ENCODE assay signal across 20 mouse cellular contexts in genomic region chr3:81666262-81666661, GRCm38 (mm10).
DNase-seq lines count a peak whose midpoint lies in the region; ATAC-seq and TF ChIP-seq lines count a peak whose summit lies in the region.
"Had no signal": no experiment of that assay in that cellular context is flagged by ENCODE, and none has a peak within 500 bp of the region (broad histone marks: within the 10 kb centered on the region; RNA-seq: fewer than 3 reads in every experiment).

No protein-coding gene starts in this region.

- H3K9ac ChIP-seq in hindbrain, postnatal 0 days (replicated peaks; ENCODE audit: low read length): no peak overlapping the region
- H3K9ac ChIP-seq: embryonic facial prominence, embryonic 12.5 days; neural tube, embryonic 12.5 days; stomach, embryonic 15.5 days had no signal

- peaks cover 11% of the 10 kb centered on the region for H3K4me1 ChIP-seq in hindbrain, embryonic 10.5 days (replicated peaks)
- H3K4me1 ChIP-seq in hindbrain, postnatal 0 days (ENCODE audit: insufficient read depth, low read length): no peaks in the 10 kb centered on the region
- H3K4me1 ChIP-seq: embryonic facial prominence, embryonic 12.5 days; heart, embryonic 10.5 days; megakaryocyte, embryonic 14.5 days; neural tube, embryonic 12.5 days; stomach, embryonic 15.5 days had no signal

- no peak overlapping the region for H3K4me3 ChIP-seq in hindbrain, embryonic 10.5 days
- no peak overlapping the region for H3K4me3 ChIP-seq in hindbrain, postnatal 0 days (ENCODE audit: low read length)
- H3K4me3 ChIP-seq: embryonic facial prominence, embryonic 12.5 days; heart, embryonic 10.5 days; megakaryocyte, embryonic 14.5 days; neural tube, embryonic 12.5 days; stomach, embryonic 15.5 days had no signal

- H3K27me3 ChIP-seq in hindbrain, embryonic 10.5 days (ENCODE audit: insufficient read depth, poor library complexity, severe bottlenecking): no peaks in the 10 kb centered on the region
- H3K27me3 ChIP-seq in hindbrain, postnatal 0 days (ENCODE audit: insufficient read depth, low read length): no peaks in the 10 kb centered on the region
- H3K27me3 ChIP-seq: embryonic facial prominence, embryonic 12.5 days; megakaryocyte, embryonic 14.5 days; neural tube, embryonic 12.5 days; stomach, embryonic 15.5 days had no signal

- TF ChIP-seq CTCF in hindbrain, postnatal 0 days (IDR thresholded peaks at IDR 0.05; ENCODE audit: low read depth): no peak

- H3K4me2 ChIP-seq in hindbrain, postnatal 0 days (ENCODE audit: low read depth, low read length): no peak overlapping the region
- H3K4me2 ChIP-seq: embryonic facial prominence, embryonic 12.5 days; liver, embryonic 11.5 days; neural tube, embryonic 12.5 days; stomach, embryonic 15.5 days had no signal

- 72% methylated on average over 2 of the region's 2 CpGs for WGBS in hindbrain, embryonic 10.5 days
- 29% methylated on average over 2 of the region's 2 CpGs for WGBS in hindbrain, postnatal 0 days

- peak; percentile 4 for DNase-seq in cerebellum, postnatal 14 days
- DNase-seq in cerebellum, postnatal 4 days (ENCODE audit: low spot score in 2 of 2): no peak
- peak; percentile 3 for DNase-seq in hindbrain, embryonic 10.5 days (ENCODE audit: low spot score)
- no peak for DNase-seq in hindbrain, postnatal 0 days (ENCODE audit: low spot score)
- DNase-seq in 416B (ENCODE audit: low read depth): peak; percentile 13
- peak; percentile 16 for DNase-seq in forelimb bud, embryonic 11.5 days (ENCODE audit: low read depth, low spot score)
- DNase-seq: adrenal gland, postnatal 36 days; B cell, adult 2 months; cerebellum, adult 9-11 months; gastrocnemius, postnatal 10 days; lung, adult 2 months; right cerebral cortex, postnatal 14 days; thymus, postnatal 14 days had no signal

- H3K9me3 ChIP-seq in hindbrain, embryonic 10.5 days: no peaks in the 10 kb centered on the region
- H3K9me3 ChIP-seq in hindbrain, postnatal 0 days (ENCODE audit: low read length): no peaks in the 10 kb centered on the region
- H3K9me3 ChIP-seq: embryonic facial prominence, embryonic 12.5 days; heart, embryonic 10.5 days; megakaryocyte, embryonic 14.5 days; neural tube, embryonic 12.5 days; stomach, embryonic 15.5 days had no signal

- no peak overlapping the region for H3K27ac ChIP-seq in hindbrain, embryonic 10.5 days
- H3K27ac ChIP-seq in hindbrain, postnatal 0 days: no peak overlapping the region
- H3K27ac ChIP-seq: embryonic facial prominence, embryonic 12.5 days; heart, embryonic 10.5 days; neural tube, embryonic 12.5 days; stomach, embryonic 15.5 days had no signal

- H3K36me3 ChIP-seq in hindbrain, embryonic 10.5 days: no peaks in the 10 kb centered on the region
- no peaks in the 10 kb centered on the region for H3K36me3 ChIP-seq in hindbrain, postnatal 0 days (ENCODE audit: insufficient read depth, low read length)
- H3K36me3 ChIP-seq: embryonic facial prominence, embryonic 12.5 days; heart, embryonic 10.5 days; neural tube, embryonic 12.5 days; stomach, embryonic 15.5 days had no signal

- ATAC-seq in hindbrain, postnatal 0 days: no peak
- ATAC-seq in CD4-positive, CD25-positive, alpha-beta regulatory T cell, adult 4 months: no peak

Comparison
In these comparisons a context has a peak if more than half of its experiments do, and no peak if none do; other contexts are left out.
1. DNase-seq: peak in cerebellum, postnatal 14 days (2 of 2), hindbrain, embryonic 10.5 days (single experiment), 416B (single experiment) and forelimb bud, embryonic 11.5 days (single experiment); none in cerebellum, postnatal 4 days (0 of 2) and hindbrain, postnatal 0 days (single experiment).